Mouse (Mus musculus): ENCODE data around the gene Cisd3. TPM values are rescaled to one million over a fixed set of nuclear protein-coding genes. Genes with fewer than 3 reads are reported as not detected.

Gene Cisd3
- polyA plus RNA-seq, 1 experiment from 2014 or later: 41.2 TPM

DNA sequence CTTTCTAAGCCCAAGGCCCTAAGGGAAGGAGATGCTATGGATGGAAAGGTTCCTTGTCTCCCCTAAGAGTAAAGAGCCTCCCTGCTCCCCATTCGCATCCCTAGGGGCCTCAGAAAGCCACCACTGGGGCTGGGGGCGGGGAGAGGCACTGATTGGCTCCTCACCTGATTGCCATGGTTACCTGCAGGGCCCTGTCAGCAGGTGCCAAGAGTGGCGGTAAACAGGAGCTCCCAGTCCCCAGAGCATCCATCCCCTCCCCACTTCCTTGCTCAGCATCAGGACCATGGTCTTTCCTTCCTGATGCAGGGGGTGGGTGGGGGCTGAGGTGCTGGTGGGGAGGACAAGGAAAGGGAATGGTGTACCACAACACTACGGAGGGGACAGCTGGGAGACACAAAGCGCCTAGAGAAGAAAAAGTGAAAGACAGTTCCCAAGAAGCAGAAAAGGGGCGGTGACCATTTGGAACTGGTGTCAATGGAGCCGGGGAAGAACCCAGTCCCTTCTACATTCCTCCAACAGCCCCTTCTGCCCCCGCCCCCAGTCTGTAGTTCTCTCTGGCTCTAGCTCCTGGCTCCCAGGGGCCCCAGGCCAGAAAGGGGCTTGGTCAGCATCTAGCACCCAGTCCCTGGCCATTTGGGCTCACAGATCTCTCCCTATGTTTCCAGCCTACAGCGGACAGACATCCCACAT lies 10.2 kb downstream of the Cisd3 start:
- Histone ChIP-seq H3K27me3 (no peaks in the 10 kb centered on the region), H3K36me3 (peaks cover 36% of the 10 kb centered on the region), H3K9ac (no peak overlapping the region), H3K4me1 (peaks cover 57% of the 10 kb centered on the region), H3K4me3 (replicated peaks) (no peak overlapping the region), H3K9me3 (replicated peaks) (no peaks in the 10 kb centered on the region), H3K27ac (peak overlapping the region; percentile 34; the same call in 1 of the 2 replicates), H3K4me2 (peak overlapping the region; percentile 31)
- 42% methylated on average over 9 of the region's 9 CpGs for WGBS
- no peak for ATAC-seq (replicated peaks; ENCODE audit: low FRiP score)

DNA sequence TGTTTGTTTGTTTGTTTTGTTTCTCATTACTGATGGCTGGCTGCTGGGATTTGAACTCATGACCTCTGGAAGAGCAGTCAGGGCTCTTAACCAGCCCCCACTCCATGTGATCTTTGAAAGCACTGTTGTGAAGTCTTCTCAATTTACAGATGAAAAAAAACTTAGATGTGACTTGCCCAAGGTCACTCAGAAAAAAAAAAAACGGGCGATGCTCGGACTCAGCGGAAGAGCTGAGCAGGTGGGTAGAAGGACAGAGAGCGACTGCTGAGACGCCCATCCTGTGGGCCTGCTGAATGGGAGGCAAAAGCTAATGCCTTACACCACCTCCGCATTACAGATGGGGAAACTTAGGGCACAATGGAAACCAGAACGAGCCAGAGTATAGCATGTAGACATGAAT lies 11.0 kb downstream of the Cisd3 start:
- Histone ChIP-seq H3K9me3 (replicated peaks) (no peaks in the 10 kb centered on the region), H3K4me3 (replicated peaks) (no peak overlapping the region), H3K4me1 (peaks cover 65% of the 10 kb centered on the region), H3K9ac (no peak overlapping the region), H3K27ac (no peak overlapping the region), H3K36me3 (peaks cover 28% of the 10 kb centered on the region), H3K4me2 (0 out of 2 replicates have a peak overlapping the region, but pooled peaks have one; percentile 80), H3K27me3 (no peaks in the 10 kb centered on the region)
- no peak for ATAC-seq (replicated peaks; ENCODE audit: low FRiP score)
- 63% methylated on average over 8 of the region's 8 CpGs for WGBS

DNA sequence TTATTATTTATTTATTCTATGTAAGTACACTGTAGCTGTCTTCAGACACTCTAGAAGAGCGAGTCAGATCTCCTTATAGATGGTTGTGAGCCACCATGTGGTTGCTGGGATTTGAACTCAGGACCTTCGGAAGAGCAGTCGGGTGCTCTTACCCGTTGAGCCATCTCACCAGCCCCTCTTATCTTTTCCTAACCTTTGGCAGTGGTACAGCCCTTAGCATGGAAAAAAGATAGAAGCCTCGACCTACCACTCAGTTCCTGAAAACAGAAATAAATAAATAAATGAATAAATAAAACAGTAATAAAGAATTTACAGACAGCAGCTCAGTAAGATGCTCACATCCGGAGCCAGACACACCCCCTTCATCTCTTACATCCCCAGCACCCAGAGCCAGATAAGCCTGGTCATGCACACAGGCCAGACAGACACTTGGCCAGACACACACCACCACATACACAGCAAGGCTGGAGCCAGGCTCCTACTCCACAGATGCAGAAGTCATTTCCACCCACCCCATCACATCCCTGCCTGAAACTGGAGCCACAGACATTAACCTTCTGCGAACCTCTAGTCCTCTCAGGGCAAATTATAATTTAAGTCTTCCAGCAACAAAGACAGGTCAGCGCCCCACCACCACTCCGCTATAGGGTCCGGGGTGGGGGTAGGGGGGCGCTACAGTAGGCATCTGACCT lies 11.7 kb downstream of the Cisd3 start:
- H3K4me1 ChIP-seq: peaks cover 71% of the 10 kb centered on the region
- ATAC-seq (replicated peaks; ENCODE audit: low FRiP score): no peak
- H3K9ac ChIP-seq: peak overlapping the region; percentile 94
- no peaks in the 10 kb centered on the region for H3K27me3 ChIP-seq
- no peaks in the 10 kb centered on the region for H3K9me3 ChIP-seq (replicated peaks)
- peak overlapping the region; percentile 80 for H3K4me2 ChIP-seq
- peak overlapping the region; percentile 98 for H3K27ac ChIP-seq
- H3K36me3 ChIP-seq: peaks cover 21% of the 10 kb centered on the region
- WGBS: 40% methylated on average over 11 of the region's 11 CpGs
- peak overlapping the region; percentile 95 for H3K4me3 ChIP-seq (replicated peaks)

DNA sequence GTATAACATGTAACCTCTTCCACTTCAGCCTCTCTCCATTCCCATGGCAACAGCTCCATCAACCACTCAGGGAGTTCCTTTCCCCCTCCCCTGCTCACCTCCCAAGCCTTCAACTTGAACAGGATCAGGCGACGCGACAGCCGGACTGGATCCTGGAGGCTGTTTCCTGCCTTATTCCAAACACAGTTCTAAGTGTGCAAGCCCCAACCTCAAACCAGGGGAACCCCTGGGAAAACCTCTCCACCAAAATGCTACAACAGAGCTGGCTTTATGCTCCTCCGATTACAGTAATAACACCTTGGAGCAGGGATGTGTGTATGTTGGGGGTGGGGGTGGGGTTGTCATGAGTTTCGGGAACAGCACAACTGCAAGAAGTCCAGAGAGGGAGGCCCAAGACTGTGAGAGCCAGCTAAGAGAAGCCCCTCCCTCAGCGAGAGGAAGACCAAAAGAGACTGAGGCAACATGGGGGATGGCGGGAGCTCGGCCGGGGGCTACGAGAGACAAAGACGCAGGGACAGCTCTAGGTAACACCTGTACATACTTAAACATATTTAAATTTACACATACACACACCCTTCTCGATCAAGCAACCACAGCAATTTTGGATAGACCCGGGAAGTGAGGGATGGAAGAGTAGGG lies 12.4 kb downstream of the Cisd3 start:
- H3K9ac ChIP-seq: peak overlapping the region; percentile 94
- WGBS: under 1% methylated on average over 14 of the region's 14 CpGs
- no peaks in the 10 kb centered on the region for H3K27me3 ChIP-seq
- peaks cover 15% of the 10 kb centered on the region for H3K36me3 ChIP-seq
- H3K27ac ChIP-seq: peak overlapping the region; percentile 98
- no peaks in the 10 kb centered on the region for H3K9me3 ChIP-seq (replicated peaks)
- peaks cover 71% of the 10 kb centered on the region for H3K4me1 ChIP-seq
- ATAC-seq (replicated peaks; ENCODE audit: low FRiP score): no peak
- peak overlapping the region; percentile 95 for H3K4me3 ChIP-seq (replicated peaks)
- peak overlapping the region; percentile 80 for H3K4me2 ChIP-seq

DNA sequence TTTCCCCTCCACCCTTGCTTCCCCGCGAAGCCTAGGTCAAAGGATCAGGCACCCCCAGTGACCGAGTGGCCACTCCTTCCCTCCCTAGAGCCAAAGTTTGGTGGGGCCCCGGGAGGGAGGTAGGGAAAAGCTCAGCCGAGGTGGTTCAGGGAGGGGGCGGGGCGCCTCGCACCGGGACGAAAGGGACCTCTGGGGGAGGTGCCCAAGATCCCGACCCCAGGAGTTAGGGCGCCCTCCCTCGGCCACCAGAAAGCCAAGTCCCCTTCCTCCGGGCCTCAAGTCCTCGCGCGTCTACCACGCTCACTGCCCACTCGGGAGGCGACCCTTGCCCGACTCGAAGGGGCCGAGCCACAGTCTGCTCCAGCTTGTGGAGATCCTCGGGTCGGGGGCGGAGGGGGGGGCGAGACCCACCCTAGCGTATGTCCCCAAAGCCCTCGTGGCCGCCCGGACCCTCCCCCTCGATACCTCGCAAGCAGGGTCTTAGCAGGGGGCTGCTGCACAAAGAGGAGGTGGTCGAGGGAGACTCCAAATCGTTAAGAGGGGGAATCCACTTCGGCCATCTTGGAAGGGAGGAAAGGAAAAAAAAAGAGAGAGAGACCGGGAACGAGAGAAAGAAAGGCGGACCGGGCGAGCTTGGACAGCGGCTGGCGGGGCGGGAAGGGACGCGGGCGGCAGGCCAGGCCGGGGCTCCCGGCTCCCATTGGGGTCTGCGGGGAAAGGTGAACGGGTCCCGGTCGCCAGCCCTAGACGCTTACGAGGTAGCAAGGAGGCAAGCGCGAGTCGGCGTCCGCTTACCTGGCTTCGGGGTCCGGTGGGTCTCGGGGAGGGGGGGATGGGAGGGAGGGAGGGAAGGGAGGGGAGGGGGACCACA lies 13.3 kb downstream of the Cisd3 start:
- Histone ChIP-seq H3K4me3 (replicated peaks) (peak overlapping the region; percentile 95), H3K27me3 (no peaks in the 10 kb centered on the region), H3K36me3 (peaks cover 9% of the 10 kb centered on the region; the same call in 1 of the 2 replicates), H3K27ac (peak overlapping the region; percentile 98), H3K9me3 (replicated peaks) (no peaks in the 10 kb centered on the region), H3K4me1 (peaks cover 66% of the 10 kb centered on the region), H3K9ac (peak overlapping the region; percentile 94), H3K4me2 (peak overlapping the region; percentile 80)
- WGBS: under 1% methylated on average over 55 of the region's 63 CpGs
- ATAC-seq (replicated peaks; ENCODE audit: low FRiP score): peak; percentile 7; the same call in 1 of the 2 replicates

DNA sequence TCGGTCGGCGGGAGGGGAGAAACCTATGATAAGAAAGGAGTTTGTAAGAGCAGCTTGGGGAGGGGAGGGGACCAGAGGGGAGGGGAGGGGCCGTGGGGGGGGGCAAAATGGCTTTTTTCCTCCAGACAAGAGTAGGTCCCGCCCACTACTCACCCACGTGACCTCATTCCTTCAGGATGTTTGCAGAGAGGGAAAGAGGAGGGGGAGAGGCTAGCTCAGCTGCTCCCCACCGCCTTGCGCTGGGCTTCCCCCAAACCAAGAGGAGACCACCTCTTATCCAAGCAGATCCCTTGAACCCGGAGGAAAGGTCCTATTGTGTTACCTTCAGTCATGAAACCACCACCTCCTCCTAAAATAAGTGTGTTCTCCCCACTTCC lies 14.0 kb downstream of the Cisd3 start:
- Histone ChIP-seq H3K4me2 (peak overlapping the region; percentile 80), H3K4me1 (peaks cover 66% of the 10 kb centered on the region), H3K36me3 (0 out of 2 replicates have a peak, but pooled peaks cover 10% of the 10 kb centered on the region), H3K27me3 (no peaks in the 10 kb centered on the region), H3K4me3 (replicated peaks) (peak overlapping the region; percentile 95), H3K27ac (peak overlapping the region; percentile 98), H3K9me3 (replicated peaks) (no peaks in the 10 kb centered on the region), H3K9ac (peak overlapping the region; percentile 94)
- peak; percentile 21 for ATAC-seq (replicated peaks; ENCODE audit: low FRiP score)
- WGBS: 0% methylated on average over 3 of the region's 9 CpGs

DNA sequence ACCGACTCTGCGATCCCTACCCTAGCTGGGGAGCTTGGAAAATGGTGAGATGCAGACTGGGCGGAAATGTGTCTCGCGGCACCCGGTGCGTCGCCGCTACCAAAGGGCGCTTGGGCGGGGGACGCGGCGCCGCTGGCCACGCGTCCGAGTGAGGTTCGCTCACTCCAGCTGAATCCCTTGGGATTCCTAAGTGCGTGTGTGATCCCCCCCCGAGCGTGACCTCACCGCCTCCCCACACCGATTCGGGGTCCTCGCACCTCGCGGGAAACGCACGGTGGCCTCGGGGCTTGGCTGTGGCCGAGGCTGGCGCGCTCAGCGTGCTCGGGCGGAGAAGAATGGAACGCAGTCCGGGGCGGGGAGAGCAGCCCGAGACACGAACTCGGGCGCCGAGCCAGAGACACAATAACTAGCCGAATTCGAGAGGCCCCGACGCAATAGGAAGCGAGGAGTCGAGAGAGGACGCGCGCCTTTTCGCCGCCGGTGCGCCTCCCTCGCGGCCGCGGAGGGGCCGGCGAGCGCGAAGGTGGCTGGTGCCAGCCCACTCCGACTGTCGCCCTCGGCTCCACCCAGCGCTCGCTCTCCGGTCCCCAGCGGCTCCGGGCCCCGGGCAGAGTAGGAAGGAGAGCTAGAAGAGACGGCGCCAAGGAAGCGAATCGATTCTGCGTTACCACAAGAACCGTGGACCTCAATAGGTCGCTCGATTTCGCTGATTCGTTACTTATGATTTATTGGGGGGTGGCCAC lies 14.5 kb downstream of the Cisd3 start, which contains the start of gene Pcgf2:
Pcgf2 (minus strand) TSS at position 495 of the 743 bp plus-strand sequence.
- peak within 1 kb of the TSS; percentile 95 for H3K4me3 ChIP-seq (replicated peaks)
- H3K36me3 ChIP-seq: peaks cover 11% of the 10 kb centered on the region; the same call in 1 of the 2 replicates
- peak within 1 kb of the TSS; percentile 94 for H3K9ac ChIP-seq
- peak within 1 kb of the TSS; percentile 98 for H3K27ac ChIP-seq
- H3K4me1 ChIP-seq: peaks cover 64% of the 10 kb centered on the region
- peak; percentile 20; the same call in 1 of the 2 replicates for ATAC-seq (replicated peaks; ENCODE audit: low FRiP score)
- WGBS: under 1% methylated on average over 84 of the region's 85 CpGs
- H3K9me3 ChIP-seq (replicated peaks): no peaks in the 10 kb centered on the region
- H3K4me2 ChIP-seq: peak within 1 kb of the TSS; percentile 80
- H3K27me3 ChIP-seq: no peaks in the 10 kb centered on the region

DNA sequence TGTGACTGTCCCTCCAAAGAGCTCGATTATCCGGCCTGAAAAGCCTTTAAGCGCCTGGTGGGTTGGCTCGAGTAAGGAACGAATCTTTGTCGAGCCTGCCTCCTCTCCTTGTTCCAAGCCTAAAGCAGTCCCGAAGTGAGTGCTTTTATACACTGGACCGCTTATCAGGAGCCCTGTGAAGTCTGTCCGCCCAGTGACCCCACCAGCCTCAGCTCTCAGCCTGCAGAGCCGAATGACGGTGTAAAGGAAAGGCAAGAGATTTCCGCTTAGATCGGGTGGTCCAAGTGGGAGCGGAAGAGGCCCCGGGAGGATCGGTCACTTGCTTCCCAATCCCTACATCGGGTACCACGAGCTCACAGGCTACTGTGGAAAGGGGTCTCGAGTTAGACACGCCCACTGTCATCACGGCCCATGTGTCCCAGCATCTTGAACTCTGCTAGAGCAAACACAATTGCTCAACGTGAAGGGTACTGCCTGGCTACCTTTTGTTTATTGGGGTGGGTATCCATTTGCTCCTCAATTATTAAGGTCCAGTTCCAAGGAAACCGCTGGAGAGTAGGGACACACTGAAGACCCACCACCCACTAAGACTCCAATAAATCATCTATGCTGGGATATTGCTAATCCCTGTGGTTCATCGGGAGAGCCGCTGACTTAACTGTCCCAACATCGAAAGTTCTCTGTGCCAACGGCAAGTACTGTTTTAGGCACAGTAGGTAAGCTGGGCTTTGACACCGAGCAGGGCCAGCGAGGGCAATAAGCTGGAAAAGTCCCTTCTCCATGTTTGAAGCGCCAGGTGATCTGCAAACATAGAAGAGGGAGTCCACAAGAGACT lies 15.3 kb downstream of the Cisd3 start:
- no peak for ATAC-seq (replicated peaks; ENCODE audit: low FRiP score)
- 14% methylated on average over 30 of the region's 30 CpGs for WGBS
- Histone ChIP-seq H3K9me3 (replicated peaks) (no peaks in the 10 kb centered on the region), H3K27ac (peak overlapping the region; percentile 98), H3K36me3 (peaks cover 16% of the 10 kb centered on the region), H3K4me2 (peak overlapping the region; percentile 80), H3K9ac (peak overlapping the region; percentile 94), H3K27me3 (no peaks in the 10 kb centered on the region), H3K4me3 (replicated peaks) (peak overlapping the region; percentile 95), H3K4me1 (peaks cover 56% of the 10 kb centered on the region)

DNA sequence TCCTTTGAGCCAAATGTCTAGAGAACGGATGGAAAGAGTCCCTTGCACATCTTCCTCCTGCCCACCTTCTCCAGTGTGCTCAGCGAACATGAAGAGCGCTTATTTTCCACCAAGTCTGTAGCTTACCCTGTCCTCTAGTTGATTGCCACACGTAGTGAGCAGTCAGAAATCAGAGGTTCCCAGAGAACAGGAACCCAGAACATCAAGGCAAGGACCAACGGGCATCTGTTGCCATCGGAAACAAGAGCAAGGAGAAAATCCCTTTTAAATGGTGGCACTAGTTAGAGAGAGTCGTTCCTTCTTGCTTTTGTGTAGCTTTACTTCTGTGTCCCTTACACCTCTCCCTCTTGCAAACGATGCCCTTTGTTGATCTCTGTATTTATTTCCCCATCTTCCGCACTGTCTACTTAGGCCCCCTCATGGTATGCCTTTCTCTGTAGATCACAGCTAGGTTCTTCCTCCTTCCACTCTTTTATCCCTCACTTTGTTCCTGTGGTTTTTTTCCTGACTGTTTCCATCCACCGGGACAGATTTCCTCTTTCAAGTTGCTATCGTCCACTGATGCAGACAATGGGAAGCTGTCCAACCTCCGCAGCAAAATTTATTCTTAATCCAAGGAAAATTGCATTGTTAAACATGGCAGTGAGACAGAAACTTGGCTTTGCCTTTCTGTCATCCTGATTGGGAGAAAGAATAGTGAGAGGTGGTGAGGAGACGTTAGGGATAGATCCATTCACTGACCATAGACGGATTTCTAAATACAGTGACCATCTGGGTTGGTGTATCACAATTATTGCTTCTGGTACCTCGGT lies 16.2 kb downstream of the Cisd3 start:
- 52% methylated on average over 15 of the region's 15 CpGs for WGBS
- Histone ChIP-seq H3K9ac (no peak overlapping the region; the same call in 1 of the 2 replicates), H3K27ac (peak overlapping the region; percentile 91)

DNA sequence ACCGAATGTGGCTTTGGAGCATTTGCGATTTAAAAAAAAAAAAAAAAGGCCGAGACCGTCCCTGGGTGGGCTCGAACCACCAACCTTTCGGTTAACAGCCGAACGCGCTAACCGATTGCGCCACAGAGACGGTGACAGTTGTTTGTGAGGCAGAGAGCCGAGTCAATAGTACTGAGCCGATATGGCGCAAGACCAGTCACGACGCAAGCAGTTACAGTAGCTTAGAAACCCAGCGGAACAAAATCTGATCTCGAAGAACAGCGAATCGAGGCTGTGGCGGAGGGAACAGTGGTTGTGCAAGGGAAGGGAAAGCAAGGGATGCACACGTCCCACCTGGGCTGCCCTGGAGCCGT lies 16.7 kb downstream of the Cisd3 start:
- WGBS: under 1% methylated on average over 24 of the region's 24 CpGs
- Histone ChIP-seq H3K4me2 (peak overlapping the region; percentile 80), H3K27me3 (no peaks in the 10 kb centered on the region), H3K36me3 (peaks cover 30% of the 10 kb centered on the region), H3K9me3 (replicated peaks) (no peaks in the 10 kb centered on the region), H3K4me1 (peaks cover 42% of the 10 kb centered on the region), H3K27ac (peak overlapping the region; percentile 91), H3K4me3 (replicated peaks) (peak overlapping the region; percentile 95), H3K9ac (peak overlapping the region; percentile 67)
- ATAC-seq (replicated peaks; ENCODE audit: low FRiP score): no peak

More for the DNA sequence above, 16.2 kb downstream of the Cisd3 start:
- Histone ChIP-seq H3K27me3 (no peaks in the 10 kb centered on the region), H3K4me3 (replicated peaks) (peak overlapping the region; percentile 95), H3K9me3 (replicated peaks) (no peaks in the 10 kb centered on the region), H3K36me3 (peaks cover 24% of the 10 kb centered on the region), H3K4me2 (peak overlapping the region; percentile 80), H3K4me1 (peaks cover 48% of the 10 kb centered on the region)
- ATAC-seq (replicated peaks; ENCODE audit: low FRiP score): no peak
